Mouse (Mus musculus): ENCODE data around the gene Ndufab1. TPM values are rescaled to one million over a fixed set of nuclear protein-coding genes. Genes with fewer than 3 reads are reported as not detected.
A peak's percentile ranks its signal among the peaks of the same experiment; 100 is the strongest.

The Ndufab1 gene
- polyA plus RNA-seq, 1 experiment from 2014 or later: 1,597 TPM

- Histone ChIP-seq H3K4me2 (ENCODE audit: low read length) (no peak overlapping the region), H3K9me3 (ENCODE audit: control insufficient read depth, low read length) (no peaks in the 10 kb centered on the region), H3K4me1 (ENCODE audit: control insufficient read depth in 2 of 2, insufficient read depth in 2 of 2, low read length in 2 of 2) (peaks cover 0 to under 1% of the 10 kb centered on the region in 2 experiments; a peak in 1 of 4 replicates), H3K36me3 (ENCODE audit: control insufficient read depth, insufficient read depth, low read length) (peaks cover 94% of the 10 kb centered on the region), H3K27ac (replicated peaks in 1 of 2; ENCODE audit: control insufficient read depth in 1 of 2, insufficient read depth in 1 of 2, low read depth in 2 of 2, low read length in 2 of 2) (no peak overlapping the region), H3K4me3 (ENCODE audit: control insufficient read depth in 1 of 2, insufficient read depth in 1 of 2, low read depth in 1 of 2, low read length in 2 of 2) (no peak overlapping the region), H3K9ac (ENCODE audit: low read length) (no peak overlapping the region), H3K27me3 (ENCODE audit: control insufficient read depth, insufficient read depth, low read length) (no peaks in the 10 kb centered on the region)
- ATAC-seq (ENCODE audit: insufficient number of reproducible peaks, insufficient read depth, low FRiP score, low read depth): no peak
- 98% methylated on average over 2 of the region's 2 CpGs for WGBS
These were observed 6.9 kb downstream of the Ndufab1 start for GRCm38 (mm10) chr7:122094564-122095330.

- H3K27me3 ChIP-seq (ENCODE audit: control insufficient read depth, insufficient read depth, low read length): no peaks in the 10 kb centered on the region
- H3K36me3 ChIP-seq (ENCODE audit: control insufficient read depth, insufficient read depth, low read length): peaks cover 86% of the 10 kb centered on the region
- no peak overlapping the region for H3K9ac ChIP-seq (ENCODE audit: low read length)
- no peak overlapping the region for H3K27ac ChIP-seq (replicated peaks in 1 of 2; ENCODE audit: control insufficient read depth in 1 of 2, insufficient read depth in 1 of 2, low read depth in 2 of 2, low read length in 2 of 2)
- ATAC-seq (ENCODE audit: insufficient number of reproducible peaks, insufficient read depth, low FRiP score, low read depth): no peak
- WGBS: 88% methylated on average over 11 of the region's 11 CpGs
- no peak overlapping the region for H3K4me2 ChIP-seq (ENCODE audit: low read length)
- peaks cover 0 to 3% of the 10 kb centered on the region in 2 experiments; a peak in 1 of 4 replicates for H3K4me1 ChIP-seq (ENCODE audit: control insufficient read depth in 2 of 2, insufficient read depth in 2 of 2, low read length in 2 of 2)
- no peak overlapping the region for H3K4me3 ChIP-seq (ENCODE audit: control insufficient read depth in 1 of 2, insufficient read depth in 1 of 2, low read depth in 1 of 2, low read length in 2 of 2)
- H3K9me3 ChIP-seq (ENCODE audit: control insufficient read depth, low read length): no peaks in the 10 kb centered on the region
These were observed 14.3 kb downstream of the Ndufab1 start for GRCm38 (mm10) chr7:122087195-122087982.

GRCm38 (mm10) chr7:122081071-122081470, 20.6 kb downstream of the Ndufab1 start:
- Histone ChIP-seq H3K9ac (ENCODE audit: low read length) (no peak overlapping the region), H3K4me2 (ENCODE audit: low read length) (no peak overlapping the region), H3K36me3 (ENCODE audit: control insufficient read depth, insufficient read depth, low read length) (peaks cover 87% of the 10 kb centered on the region), H3K4me3 (ENCODE audit: control insufficient read depth in 1 of 2, insufficient read depth in 1 of 2, low read depth in 1 of 2, low read length in 2 of 2) (no peak overlapping the region), H3K9me3 (ENCODE audit: control insufficient read depth, low read length) (no peaks in the 10 kb centered on the region), H3K27ac (replicated peaks in 1 of 2; ENCODE audit: control insufficient read depth in 1 of 2, insufficient read depth in 1 of 2, low read depth in 2 of 2, low read length in 2 of 2) (no peak overlapping the region), H3K4me1 (ENCODE audit: control insufficient read depth in 2 of 2, insufficient read depth in 2 of 2, low read length in 2 of 2) (peaks cover 0 to 3% of the 10 kb centered on the region in 2 experiments; a peak in 1 of 4 replicates), H3K27me3 (ENCODE audit: control insufficient read depth, insufficient read depth, low read length) (no peaks in the 10 kb centered on the region)
- no peak for ATAC-seq (ENCODE audit: insufficient number of reproducible peaks, insufficient read depth, low FRiP score, low read depth)
- 86% methylated on average over 1 of the region's 1 CpGs for WGBS

DNA sequence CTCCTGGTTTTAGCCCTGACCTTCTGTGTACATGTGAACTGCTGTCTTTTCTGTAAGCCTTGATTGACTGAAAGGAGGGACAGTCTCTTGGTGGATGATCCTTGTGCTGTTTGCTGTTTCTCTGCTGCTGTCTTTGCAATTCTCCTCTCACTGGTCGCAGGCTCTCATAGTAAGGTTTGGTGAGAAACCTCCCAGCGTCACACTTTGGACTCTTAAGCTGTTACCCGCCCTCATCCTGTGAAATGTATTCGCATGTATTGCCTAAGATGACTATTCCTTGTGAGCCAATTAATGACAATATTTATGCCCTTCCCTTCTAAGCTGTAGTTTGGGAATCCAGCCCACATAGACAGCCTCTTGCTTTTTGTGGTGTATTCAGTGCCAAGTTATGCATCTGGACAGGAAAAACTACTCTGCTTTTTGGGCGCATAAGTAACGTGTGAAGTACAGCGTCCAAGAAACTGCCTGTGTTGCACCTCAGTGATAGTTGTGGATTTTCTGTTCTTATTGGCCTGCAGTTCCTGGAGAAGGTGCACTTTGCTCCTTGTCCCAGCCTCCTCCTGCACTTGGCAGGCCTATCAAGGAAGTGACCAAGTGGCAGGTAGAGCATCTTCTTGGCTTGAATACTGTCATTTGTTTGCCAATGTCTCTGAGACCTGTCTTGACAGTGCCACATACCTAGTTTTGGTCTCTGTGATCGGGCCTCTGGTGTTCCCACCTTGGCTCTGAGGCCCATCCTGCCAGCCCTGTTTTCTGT, 21.7 kb downstream of the Ndufab1 start:
- Histone ChIP-seq H3K9me3 (ENCODE audit: control insufficient read depth, low read length) (no peaks in the 10 kb centered on the region), H3K27ac (replicated peaks in 1 of 2; ENCODE audit: control insufficient read depth in 1 of 2, insufficient read depth in 1 of 2, low read depth in 2 of 2, low read length in 2 of 2) (no peak overlapping the region), H3K27me3 (ENCODE audit: control insufficient read depth, insufficient read depth, low read length) (no peaks in the 10 kb centered on the region), H3K9ac (ENCODE audit: low read length) (no peak overlapping the region), H3K4me2 (ENCODE audit: low read length) (no peak overlapping the region), H3K4me3 (ENCODE audit: control insufficient read depth in 1 of 2, insufficient read depth in 1 of 2, low read depth in 1 of 2, low read length in 2 of 2) (no peak overlapping the region), H3K4me1 (ENCODE audit: control insufficient read depth in 2 of 2, insufficient read depth in 2 of 2, low read length in 2 of 2) (peaks cover 0 to 3% of the 10 kb centered on the region in 2 experiments; a peak in 1 of 4 replicates), H3K36me3 (ENCODE audit: control insufficient read depth, insufficient read depth, low read length) (peaks cover 89% of the 10 kb centered on the region)
- WGBS: 90% methylated on average over 8 of the region's 8 CpGs
- ATAC-seq (ENCODE audit: insufficient number of reproducible peaks, insufficient read depth, low FRiP score, low read depth): no peak

- Histone ChIP-seq H3K27ac (replicated peaks in 1 of 2; ENCODE audit: control insufficient read depth in 1 of 2, insufficient read depth in 1 of 2, low read depth in 2 of 2, low read length in 2 of 2) (no peak overlapping the region), H3K4me1 (ENCODE audit: control insufficient read depth in 2 of 2, insufficient read depth in 2 of 2, low read length in 2 of 2) (peaks cover 0 to 4% of the 10 kb centered on the region in 2 experiments; a peak in 2 of 4 replicates), H3K9me3 (ENCODE audit: control insufficient read depth, low read length) (no peaks in the 10 kb centered on the region), H3K27me3 (ENCODE audit: control insufficient read depth, insufficient read depth, low read length) (no peaks in the 10 kb centered on the region), H3K36me3 (ENCODE audit: control insufficient read depth, insufficient read depth, low read length) (peaks cover 100% of the 10 kb centered on the region), H3K4me2 (ENCODE audit: low read length) (no peak overlapping the region), H3K4me3 (ENCODE audit: control insufficient read depth in 1 of 2, insufficient read depth in 1 of 2, low read depth in 1 of 2, low read length in 2 of 2) (no peak overlapping the region), H3K9ac (ENCODE audit: low read length) (no peak overlapping the region)
- WGBS: 72% methylated on average over 3 of the region's 3 CpGs
- no peak for ATAC-seq (ENCODE audit: insufficient number of reproducible peaks, insufficient read depth, low FRiP score, low read depth)
These were observed 27.3 kb downstream of the Ndufab1 start for GRCm38 (mm10) chr7:122074374-122074773.

GRCm38 (mm10) chr7:122067517-122068381, 33.9 kb downstream of the Ndufab1 start:
- Histone ChIP-seq H3K4me2 (ENCODE audit: low read length) (peak overlapping the region; percentile 87), H3K27me3 (ENCODE audit: control insufficient read depth, insufficient read depth, low read length) (no peaks in the 10 kb centered on the region), H3K9ac (ENCODE audit: low read length) (peak overlapping the region; percentile 98), H3K9me3 (ENCODE audit: control insufficient read depth, low read length) (no peaks in the 10 kb centered on the region), H3K36me3 (ENCODE audit: control insufficient read depth, insufficient read depth, low read length) (peaks cover 46% of the 10 kb centered on the region), H3K4me1 (ENCODE audit: control insufficient read depth in 2 of 2, insufficient read depth in 2 of 2, low read length in 2 of 2) (peaks cover 0 to 32% of the 10 kb centered on the region in 2 experiments; a peak in 2 of 4 replicates), H3K27ac (replicated peaks in 1 of 2; ENCODE audit: control insufficient read depth in 1 of 2, insufficient read depth in 1 of 2, low read depth in 2 of 2, low read length in 2 of 2) (peak overlapping the region; percentile 63 to 96), H3K4me3 (ENCODE audit: control insufficient read depth in 1 of 2, insufficient read depth in 1 of 2, low read depth in 1 of 2, low read length in 2 of 2) (peak overlapping the region; percentile 81 to 99)
- ATAC-seq (ENCODE audit: insufficient number of reproducible peaks, insufficient read depth, low FRiP score, low read depth): peak; percentile 7; the same call in 1 of the 2 replicates
- 1% methylated on average over 52 of the region's 58 CpGs for WGBS

Data from heart, embryonic 14.5 days (tissue).